Mouse (Mus musculus): ENCODE measurements at regions not wholly inside any gene's neighbourhood (a gene's known extent, or its start where the extent isn't known, plus 50 kb on each side); places are given as distances from the start of the nearest gene placed in this dataset.
"Not testable (repeated sequence)": the region's sequence is repeated elsewhere in the genome, so short reads cannot be mapped to it uniquely, and the experiment has no call there.

DNA sequence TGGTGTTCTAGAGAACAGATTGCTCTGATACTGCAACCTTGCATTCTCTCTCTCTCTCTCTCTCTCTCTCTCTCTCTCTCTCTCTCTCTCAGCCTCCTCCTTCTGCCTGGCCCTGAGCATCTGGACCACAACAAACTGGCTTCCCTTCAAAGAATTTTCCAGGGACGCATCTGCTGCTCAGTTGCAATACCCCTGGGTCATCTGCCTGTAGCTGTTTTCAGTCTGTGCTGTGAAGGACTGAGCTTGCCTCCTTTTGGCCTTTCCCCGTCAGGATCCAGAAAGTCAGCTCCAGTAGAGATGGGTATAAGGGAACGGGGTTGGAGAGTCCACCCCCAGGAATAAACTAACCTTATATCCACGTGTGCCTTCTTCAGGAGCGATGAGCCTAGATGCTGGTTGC is 105.2 kb upstream of the Abca1 start:
- no peak for DNase-seq (ENCODE audit: extremely low spot score in 1 of 2, low spot score in 1 of 2)

DNA sequence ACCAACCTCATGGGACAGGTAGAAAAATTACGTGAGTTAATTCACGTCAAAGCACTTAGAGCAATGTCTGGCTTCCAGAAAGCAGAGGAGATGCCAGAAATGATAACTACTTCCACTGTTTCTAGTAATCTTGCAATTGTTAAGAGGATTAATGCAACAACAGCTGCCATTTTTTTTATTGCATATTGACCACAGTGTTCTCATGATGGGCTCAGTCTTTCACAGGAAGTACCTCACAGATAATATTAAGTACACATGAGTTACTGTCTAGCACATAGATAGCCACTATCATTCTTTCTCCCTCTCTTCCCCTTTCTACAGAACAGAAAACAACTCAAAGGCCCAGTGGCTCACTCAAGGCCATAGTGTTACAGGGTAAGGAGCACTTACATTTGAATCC is 104.8 kb upstream of the Abca1 start:
- no peak for DNase-seq (ENCODE audit: extremely low spot score in 1 of 2, low spot score in 1 of 2)

DNA sequence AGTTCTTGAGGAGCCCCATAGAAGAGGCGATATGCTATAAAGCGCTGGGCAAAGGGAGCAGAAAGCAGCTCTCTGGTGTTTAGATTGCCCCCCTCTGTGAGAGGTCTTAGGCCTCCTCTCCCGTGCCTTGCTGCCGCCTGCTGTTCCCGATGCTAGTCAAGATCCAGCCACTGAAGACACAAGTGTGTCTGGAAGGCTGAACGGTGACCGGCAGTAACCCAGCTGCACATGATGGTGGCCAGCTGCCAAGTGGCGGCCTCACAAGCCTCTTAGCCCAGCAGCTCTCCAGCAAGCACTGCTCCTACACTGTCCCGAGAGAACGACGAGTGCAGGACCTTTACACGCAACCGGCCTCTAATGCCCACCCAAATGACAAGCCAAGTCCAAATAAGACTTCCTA is 104.1 kb upstream of the Abca1 start:
- peak; percentile 36 to 61 for DNase-seq (ENCODE audit: extremely low spot score in 1 of 2, low spot score in 1 of 2)

DNA sequence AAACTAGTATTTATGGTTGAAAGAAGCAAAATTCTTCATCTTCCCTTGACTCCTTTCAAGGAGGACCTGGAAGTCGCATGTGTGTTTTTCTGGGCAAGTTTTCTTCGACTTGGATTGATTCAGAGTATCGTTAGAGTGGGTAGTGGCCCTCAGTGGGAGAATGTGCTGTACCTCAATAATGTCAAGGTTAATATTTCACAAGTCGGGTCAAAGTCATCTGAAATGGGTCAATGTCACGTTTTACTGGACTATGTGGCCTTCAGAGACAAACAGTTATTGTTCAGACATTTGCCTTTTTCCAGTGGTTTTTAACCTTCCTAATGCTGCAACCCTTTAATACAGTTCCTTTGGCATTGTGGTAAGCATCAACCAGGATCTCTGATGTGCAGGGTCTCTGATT is 102.8 kb upstream of the Abca1 start:
- DNase-seq (ENCODE audit: extremely low spot score in 1 of 2, low spot score in 1 of 2), result no peak

DNA sequence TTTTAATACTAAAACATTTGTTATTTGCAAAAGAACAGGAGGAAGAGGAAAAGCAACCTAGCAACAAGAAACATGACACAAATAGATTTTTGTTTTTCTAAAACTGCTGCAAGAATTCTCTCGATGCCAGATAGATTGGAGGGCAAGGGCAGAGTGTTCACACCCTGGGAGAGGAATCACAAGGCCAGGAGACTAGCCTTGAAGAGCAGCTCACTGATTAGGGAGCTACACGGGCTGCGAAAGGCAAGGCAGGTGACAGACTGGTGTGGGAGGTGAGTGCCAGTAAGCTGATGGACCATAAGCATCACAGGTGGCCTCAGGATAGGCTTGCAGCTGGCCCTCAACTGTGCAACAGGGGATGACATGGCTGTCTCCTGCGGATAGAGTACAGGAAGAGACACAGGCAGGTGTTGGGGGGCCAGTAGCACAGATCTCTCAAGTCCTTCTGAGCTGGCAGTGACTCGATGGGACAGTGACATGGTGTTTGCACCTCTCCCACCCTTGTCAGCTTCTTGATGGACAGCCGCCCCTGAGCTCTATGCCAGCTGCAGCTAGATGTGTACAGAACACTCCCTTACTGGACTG is 102.0 kb upstream of the Abca1 start:
- no peak for DNase-seq (ENCODE audit: extremely low spot score in 1 of 2, low spot score in 1 of 2)

DNA sequence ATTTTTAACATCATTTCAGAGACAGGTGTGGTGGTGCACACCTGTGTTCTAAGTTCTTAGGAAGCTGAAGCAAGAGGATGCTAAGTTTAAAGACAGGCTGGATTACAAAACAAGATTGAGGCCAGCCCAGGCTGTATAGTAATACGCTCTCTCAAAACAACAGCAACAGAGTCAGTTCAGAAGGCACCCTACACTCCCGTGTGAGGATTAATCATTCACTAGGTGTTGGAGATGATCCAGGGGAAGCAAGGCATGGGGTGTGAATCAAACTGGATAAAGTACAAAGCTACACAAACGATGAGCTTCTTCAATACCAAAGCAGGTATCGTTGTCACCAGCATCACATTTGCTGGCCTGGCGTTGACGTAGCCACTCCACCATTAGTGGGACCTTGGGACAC is 99.3 kb upstream of the Abca1 start:
- DNase-seq (ENCODE audit: extremely low spot score in 1 of 2, low spot score in 1 of 2), result no peak

DNA sequence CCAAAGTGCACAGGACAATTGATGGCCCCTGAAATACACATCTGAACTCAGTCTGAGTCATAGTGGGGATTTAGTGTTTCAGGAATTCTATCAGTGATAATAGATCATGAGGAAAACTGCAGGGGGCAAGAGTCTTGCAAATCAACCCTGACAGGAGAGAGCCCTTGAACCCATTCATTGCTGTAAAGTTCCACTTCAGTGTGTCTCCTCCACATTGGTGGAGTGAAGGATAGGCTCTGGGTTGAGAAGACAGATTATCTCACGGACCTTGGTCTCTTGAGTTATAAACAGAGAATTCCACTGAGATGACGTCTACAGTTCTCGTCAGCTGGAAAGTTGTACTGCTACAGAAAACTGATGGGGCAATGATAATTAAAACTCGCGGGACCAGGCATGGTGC is 97.3 kb upstream of the Abca1 start:
- DNase-seq (ENCODE audit: extremely low spot score in 1 of 2, low spot score in 1 of 2), result no peak

DNA sequence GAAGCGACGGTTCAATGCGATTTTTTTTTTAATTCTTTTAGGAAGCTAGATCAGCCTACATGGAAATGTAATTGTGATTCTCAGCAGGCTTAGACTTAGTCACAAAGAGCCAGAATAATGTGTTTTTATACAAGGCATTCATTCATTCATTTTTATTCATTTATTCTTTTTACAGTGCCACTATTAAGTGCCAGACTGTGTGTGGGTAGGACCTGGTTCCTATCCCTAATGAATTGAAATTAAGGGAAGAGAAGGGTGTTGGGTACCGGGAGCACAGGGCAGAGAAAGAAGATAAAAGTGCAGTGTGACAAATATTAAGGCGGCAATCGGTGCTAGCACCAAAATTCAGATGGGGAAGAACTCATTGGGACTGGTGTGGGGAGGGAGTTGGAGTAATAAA is 94.8 kb upstream of the Abca1 start:
- DNase-seq (ENCODE audit: extremely low spot score in 1 of 2, low spot score in 1 of 2), result no peak

DNA sequence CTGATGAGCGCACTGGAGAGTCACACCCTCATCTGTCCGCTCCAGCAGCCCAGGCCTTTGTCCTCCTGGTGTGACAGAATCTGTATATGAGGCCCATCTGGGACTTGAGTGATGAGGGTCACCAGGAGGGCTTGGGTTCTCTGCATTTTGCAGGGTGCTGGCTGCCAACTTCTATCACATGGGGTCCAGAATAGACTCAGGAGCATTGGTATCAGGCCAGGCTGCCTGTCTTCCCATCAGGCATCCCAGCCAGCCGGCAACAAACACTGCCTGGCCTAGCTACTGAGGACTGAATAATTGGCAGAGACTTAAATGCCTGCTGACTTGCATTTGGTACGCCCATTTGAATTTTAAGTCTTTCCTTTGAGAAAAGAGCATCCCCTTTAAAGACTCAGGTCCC is 94.0 kb upstream of the Abca1 start:
- no peak for DNase-seq (ENCODE audit: extremely low spot score in 1 of 2, low spot score in 1 of 2)

DNA sequence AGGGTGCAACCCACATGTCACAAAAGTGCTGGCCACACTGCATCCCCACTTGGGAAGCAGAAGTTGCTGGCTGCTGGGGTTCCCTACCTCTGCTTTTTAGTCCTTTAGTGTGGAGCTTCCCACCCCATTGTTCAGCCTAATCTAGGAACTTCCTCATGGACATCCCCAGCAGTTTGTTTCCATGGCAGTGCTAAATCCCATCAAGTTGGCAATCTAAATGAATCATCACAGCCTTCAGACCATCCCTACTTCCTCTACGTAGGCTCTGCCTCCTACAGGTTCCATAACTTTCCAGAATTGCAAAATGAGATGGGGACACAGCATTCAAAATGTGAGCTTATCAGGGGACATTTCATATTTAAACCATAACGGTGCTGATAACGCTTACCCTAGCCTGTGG is 90.6 kb upstream of the Abca1 start:
- no peak for DNase-seq (ENCODE audit: extremely low spot score in 1 of 2, low spot score in 1 of 2)

DNA sequence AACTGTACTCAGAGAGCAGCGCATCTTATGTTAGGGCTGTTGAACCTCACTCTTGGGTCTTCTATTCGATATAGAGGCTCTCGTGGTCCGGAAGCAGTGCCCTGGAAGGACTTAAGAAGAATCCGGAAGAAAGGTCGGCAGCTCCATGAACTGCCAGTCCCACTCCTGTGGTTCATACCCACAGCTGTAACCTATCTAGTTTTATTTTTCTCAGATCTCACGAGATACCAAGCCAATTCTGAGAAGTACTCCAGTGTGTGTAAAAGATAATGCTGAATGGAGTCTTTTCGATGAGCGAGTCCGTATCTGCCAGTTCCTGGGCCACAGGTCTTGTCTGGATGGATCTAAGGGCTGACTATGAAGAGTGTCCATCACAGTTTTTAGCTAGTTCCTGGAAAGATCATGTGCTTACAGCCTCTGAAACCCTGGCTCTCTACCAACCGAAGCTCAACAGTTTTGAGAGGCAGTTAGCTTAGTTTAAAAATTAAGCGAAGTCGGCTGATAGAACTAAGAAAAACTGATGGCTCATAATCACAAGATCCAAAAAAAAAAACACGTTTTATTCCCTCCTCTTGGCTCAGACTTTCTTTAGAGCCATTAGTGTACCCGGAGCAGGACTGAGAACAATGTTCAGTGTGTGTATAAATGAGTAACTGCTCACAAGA is 86.5 kb upstream of the Abca1 start:
- DNase-seq (ENCODE audit: extremely low spot score in 1 of 2, low spot score in 1 of 2), result no peak

DNA sequence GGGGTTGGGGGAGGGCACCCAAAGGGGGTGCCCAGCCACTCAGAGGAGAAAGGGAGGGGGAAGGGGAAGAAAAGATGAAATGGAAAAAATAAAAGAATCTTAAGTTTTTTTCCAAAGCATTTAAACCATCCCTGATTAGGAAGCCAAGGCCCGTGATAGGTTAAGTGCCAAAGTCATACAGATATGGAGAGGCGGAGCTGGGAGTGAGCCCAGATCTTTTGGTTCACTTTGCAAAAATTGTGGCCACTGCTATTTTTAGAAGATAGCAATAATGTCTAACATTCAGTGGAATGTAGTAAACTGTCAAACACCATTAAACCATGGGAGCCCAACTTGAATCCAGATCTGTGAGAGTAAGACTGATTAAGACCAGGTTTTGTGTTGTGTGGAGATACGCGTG is 85.9 kb upstream of the Abca1 start:
- DNase-seq (ENCODE audit: extremely low spot score in 1 of 2, low spot score in 1 of 2), result no peak

DNA sequence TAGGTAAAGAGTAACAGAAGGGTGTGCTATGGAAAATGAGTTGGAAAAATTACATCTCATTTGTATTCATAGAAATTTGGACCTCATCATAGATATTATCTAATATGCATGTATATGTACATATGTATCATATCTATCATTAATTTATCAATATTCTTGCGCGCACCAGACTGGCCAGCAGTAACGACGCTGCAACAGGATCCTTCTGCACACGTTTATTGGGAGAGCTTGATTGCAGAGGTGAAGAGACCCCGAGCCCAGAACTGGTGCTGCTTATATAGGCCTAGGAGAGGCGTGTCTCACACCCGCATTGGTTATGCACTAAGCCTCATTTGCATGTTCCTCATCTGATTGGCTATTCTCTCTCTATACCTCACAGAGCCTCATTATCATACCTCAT is 83.8 kb upstream of the Abca1 start:
- DNase-seq (ENCODE audit: extremely low spot score in 1 of 2, low spot score in 1 of 2), result not testable (repeated sequence)

DNA sequence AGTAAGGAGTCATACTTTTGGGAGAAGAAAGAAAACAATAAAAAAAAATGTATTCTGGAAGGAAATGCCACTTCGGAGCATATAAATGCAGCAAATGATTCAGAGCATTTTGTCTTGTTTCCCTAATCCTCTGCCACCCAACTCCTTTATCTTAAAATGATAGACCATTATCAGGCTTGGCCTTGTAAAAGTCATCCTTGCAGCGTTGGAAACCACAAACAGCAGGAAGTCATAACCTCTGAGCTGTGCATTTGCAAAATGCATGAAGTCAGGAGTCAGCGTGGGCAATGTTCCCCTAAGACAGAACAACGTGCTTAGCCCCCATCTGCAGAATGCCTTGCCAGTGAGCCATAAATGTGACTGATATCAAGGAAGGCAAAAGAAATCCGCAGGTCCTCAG is 80.2 kb upstream of the Abca1 start:
- DNase-seq (ENCODE audit: extremely low spot score in 1 of 2, low spot score in 1 of 2), result no peak

DNA sequence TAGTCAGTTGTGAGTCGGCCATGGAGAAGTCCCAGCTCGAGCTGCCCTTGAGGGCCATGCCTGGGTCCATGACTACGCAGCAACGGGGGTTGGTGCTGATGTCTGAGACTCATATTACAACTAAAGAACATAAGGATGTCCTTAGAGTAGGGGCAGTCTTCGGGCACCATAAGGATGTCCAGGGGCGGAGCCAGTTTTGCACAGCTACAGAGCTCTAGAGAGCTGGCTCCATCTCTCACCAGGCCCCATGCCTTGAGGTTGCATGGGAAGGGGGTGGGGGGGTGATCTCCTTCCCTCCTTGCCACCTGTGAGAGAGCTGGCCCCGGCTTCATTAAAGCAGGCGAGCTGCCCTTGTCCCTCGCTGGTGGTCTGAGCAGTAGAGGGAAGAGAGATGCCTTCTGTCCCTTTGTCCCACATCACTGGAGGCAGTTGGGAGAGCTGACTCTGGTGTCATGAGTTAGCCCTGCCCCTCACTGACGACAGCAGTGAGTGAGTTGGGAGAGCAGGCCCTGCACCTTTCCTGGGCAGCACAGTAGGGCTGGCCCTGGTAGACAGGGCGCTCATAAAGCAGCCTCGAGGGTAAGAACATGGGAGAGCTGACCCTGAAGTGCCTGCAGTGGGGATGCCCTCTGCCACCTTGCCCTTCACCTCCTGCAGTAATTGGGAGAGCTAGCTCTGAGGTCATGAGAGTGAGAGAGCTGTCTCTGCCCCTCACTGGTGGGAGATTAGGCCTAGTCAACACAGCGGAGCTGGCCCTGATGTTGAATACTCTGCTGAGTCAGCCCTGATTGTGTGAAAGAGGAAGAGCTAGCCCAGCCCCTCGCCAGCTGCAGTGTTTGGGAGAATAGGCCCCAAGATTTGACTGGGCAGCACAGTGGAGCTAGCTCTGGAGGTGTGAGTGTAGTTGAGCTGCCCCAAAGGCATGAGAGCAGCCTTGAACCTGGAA is 78.9 kb upstream of the Abca1 start:
- DNase-seq (ENCODE audit: extremely low spot score in 1 of 2, low spot score in 1 of 2), result no peak

DNA sequence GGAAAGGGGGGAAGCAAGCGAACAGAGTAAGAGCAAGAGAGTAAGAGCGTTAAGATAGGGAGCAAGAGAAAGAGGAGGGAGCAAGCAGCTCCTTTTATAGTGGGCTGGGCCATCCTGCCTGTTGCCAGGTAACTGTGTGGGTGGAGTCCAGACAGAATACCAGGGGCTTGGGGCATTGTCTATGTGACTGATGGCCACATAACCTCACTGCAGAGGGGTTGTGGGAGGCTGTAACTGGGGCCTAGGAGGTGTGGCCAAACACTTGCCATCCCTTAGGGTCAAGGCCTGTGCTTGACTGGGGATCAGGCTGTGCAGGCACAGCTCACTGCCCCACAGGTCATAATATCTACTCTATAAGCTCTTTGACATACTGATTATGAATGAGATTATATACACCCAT is 76.2 kb upstream of the Abca1 start:
- no peak for DNase-seq (ENCODE audit: extremely low spot score in 1 of 2, low spot score in 1 of 2)

DNA sequence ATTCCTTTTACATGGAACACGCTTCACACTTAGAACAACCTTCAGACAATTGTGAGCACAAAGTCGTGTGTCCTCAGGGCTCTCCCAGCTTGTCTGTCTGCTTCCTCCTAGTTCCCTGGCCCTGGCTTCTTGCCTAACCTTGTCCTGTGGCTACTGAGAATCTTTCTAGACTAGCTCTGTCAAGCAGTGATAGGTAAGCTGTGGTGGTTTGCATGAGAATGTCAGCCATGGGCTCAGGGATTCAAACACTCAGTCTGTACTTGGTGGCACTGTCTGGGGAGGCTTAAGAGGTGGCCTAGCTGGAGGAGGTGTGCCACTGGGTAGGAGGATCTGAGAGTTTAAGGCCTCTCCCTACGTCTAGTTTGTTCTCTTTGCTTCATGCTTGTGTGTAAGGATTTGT is 72.7 kb upstream of the Abca1 start:
- DNase-seq (ENCODE audit: extremely low spot score in 1 of 2, low spot score in 1 of 2), result no peak

DNA sequence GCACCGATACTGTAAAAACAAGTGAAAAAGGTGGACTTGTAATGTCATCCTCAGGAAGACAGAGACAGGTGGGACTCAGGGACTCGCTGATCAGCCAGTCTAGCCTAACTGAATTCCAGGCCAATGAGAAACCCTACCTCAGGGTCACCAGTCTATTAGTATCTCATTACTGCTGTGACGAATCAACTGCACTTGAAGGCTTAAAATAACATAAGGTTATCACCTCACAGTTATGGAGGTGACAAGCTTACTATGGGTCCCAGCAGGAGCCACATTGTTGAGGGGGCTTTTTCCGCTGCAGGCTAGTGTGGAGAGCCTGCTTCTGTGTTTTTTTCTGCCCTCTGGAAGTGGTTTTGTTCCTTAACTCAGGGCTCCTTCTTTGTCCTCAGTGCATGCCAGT is 72.2 kb upstream of the Abca1 start:
- no peak for DNase-seq (ENCODE audit: extremely low spot score in 1 of 2, low spot score in 1 of 2)

DNA sequence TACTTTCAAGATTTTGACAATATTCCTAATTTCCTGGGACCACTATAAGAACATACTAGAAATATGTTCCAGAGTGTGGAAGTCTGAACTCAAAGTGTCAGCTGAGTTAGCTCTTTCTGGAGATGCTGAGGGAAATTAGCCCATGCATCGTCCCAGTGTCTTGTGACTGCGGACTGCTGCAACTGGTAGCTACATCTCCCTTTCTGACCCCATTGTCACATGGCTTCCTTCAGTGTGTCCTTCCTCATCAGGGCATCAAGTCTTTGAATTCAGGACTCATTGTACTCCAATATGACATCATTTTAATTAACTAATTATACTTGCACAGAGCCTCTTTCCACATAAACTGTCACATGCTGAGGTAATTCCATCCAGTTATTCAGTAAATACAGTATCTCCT is 71.4 kb upstream of the Abca1 start:
- no peak for DNase-seq (ENCODE audit: extremely low spot score in 1 of 2, low spot score in 1 of 2)

DNA sequence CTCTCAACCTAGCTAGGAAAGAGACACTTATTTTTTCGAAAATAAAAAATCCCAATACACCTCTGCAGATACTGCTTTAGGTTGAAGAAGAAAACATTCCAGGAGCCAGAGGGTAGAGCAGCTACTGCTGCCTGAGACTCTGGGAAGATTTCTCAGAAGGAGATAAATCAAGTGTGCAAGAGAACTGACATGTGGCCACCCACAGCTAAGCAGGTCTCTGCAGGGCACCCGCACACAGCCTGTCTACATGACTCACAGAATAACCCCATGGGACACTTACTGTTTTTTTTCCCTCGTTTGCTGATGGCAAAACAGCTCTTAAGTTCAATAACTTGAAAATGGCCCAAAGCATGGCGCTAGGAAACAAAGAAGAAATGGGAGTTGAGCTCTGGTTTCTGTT is 68.7 kb upstream of the Abca1 start:
- no peak for DNase-seq (ENCODE audit: extremely low spot score in 1 of 2, low spot score in 1 of 2)

DNA sequence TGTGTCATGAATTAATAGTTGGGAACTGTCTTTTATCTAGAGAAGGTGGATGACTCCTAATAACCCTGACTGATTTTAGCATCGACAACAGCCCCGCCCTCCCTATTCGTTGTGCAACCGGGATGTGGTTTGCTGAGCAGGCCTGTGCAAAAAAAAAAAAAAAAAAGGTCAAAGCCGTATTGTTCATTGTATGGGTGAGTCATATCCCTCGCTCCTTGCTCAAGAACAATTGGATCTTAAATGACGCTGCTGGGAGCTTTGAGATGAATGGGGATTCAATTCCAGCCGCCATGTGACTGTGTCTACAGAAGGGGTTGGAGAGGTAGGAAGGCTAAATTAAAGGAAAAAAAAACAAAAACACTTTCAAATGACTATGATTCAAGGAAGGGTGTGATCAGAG is 68.1 kb upstream of the Abca1 start:
- DNase-seq (ENCODE audit: extremely low spot score in 1 of 2, low spot score in 1 of 2), result no peak

DNA sequence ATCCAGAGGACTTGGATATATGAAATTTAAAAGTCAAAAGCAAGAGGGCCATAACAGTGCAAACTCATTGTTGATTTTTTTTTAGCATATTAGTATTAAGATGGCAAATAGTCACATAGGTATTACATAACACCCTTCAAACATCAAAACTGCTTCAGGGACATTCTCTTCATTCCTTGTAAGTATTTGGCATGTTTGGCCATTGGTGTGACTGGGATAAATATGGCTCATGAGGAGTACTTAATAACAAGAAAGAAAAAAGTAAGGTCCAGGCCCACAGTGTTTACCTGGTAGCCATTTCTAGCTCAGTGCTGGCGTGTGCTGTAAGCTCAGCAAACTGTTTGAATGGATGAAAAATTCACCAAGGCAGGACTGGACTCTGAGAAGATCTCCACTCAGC is 67.4 kb upstream of the Abca1 start:
- no peak for DNase-seq (ENCODE audit: extremely low spot score in 1 of 2, low spot score in 1 of 2)

Measured in layer of hippocampus, postnatal 25 days (tissue).